Mouse (Mus musculus) liver, embryonic 13.5 days (tissue): ENCODE data around the gene Pde6h. TPM values are rescaled to one million over a fixed set of nuclear protein-coding genes. Genes with fewer than 3 reads are reported as not detected.

Experiments used
- ATAC-seq: fragments of 200-750 bp; cut with Nextera tagmentation; 2 replicates; pipeline ENCODE4 v1.8.0; 2017; ENCODE audit warnings: low read depth, mild to moderate bottlenecking, moderate number of reproducible peaks, moderate library complexity
- DNase-seq: peaks from one replicate; pipeline ENCODE4 v3.0.0; 2022
- H3K27ac ChIP-seq: fragments of 300-500 bp; sonication (generic); 2 replicates; pipeline ENCODE4 v1.5.1; 2015; ENCODE audit warnings: moderate library complexity, mild to moderate bottlenecking, inconsistent platforms
- H3K27me3 ChIP-seq: fragments of 300-500 bp; sonication (generic); 2 replicates; pipeline ENCODE4 v1.6.1; 2015; ENCODE audit warnings: mild to moderate bottlenecking, inconsistent platforms
- H3K36me3 ChIP-seq: fragments of 300-500 bp; sonication (generic); 2 replicates; pipeline ENCODE4 v1.6.1; 2015; ENCODE audit warnings: mild to moderate bottlenecking, inconsistent platforms
- H3K4me1 ChIP-seq: fragments of 300-500 bp; sonication (generic); replicated peaks from 2 replicates; pipeline ENCODE4 v1.6.1; 2015; ENCODE audit warnings: inconsistent platforms
- H3K4me2 ChIP-seq: fragments of 300-500 bp; sonication (generic); 2 replicates; pipeline ENCODE4 v1.6.1; 2015; ENCODE audit warnings: inconsistent platforms, mild to moderate bottlenecking, moderate library complexity
- H3K4me3 ChIP-seq: fragments of 300-500 bp; sonication (generic); replicated peaks from 2 replicates; pipeline ENCODE4 v1.5.1; 2015; ENCODE audit warnings: mild to moderate bottlenecking, inconsistent platforms
- H3K9ac ChIP-seq: fragments of 300-500 bp; sonication (generic); 2 replicates; pipeline ENCODE4 v1.6.1; 2015; ENCODE audit warnings: mild to moderate bottlenecking, inconsistent platforms
- H3K9me3 ChIP-seq: fragments of 300-500 bp; sonication (generic); replicated peaks from 2 replicates; pipeline ENCODE4 v1.6.1; 2016; ENCODE audit warnings: inconsistent platforms
- WGBS: fragments of 180-500 bp; shearing (Covaris S2); methylation state at CpG from one replicate; pipeline ENCODE4 v1.1.7; 2015; ENCODE audit not compliant: insufficient replicate concordance; 5-methylcytosine and 5-hydroxymethylcytosine counted together
- polyA plus RNA-seq: library from polyadenylated mRNA; unstranded; fragments of >200 nt; fragmentation: Nextera tagmentation; extraction: Ambion mirVana; gene quantifications from 2 replicates; pipeline ENCODE4 v1.2.1, GENCODE M21; 2015

The Pde6h gene
- polyA plus RNA-seq, 1 experiment from 2014 or later = not detected

DNA sequence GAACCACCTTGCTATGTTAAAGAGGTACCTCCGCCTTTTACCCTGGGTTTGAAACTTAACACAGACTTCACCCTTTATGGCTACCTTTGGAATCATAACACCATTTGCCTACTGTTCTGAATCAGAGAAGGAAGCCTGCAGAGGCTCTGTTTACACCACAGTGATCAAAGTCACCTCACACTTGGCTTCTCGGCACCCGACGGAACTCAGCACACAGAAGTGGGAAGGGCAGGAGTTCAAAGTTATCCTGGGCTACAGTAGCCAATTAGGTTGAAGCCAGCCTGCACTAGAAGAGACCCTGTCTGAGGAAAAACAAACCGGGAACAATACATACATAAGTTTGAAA, 78.5 kb downstream of the Pde6h start:
- no peaks in the 10 kb centered on the region for H3K4me1 ChIP-seq

DNA sequence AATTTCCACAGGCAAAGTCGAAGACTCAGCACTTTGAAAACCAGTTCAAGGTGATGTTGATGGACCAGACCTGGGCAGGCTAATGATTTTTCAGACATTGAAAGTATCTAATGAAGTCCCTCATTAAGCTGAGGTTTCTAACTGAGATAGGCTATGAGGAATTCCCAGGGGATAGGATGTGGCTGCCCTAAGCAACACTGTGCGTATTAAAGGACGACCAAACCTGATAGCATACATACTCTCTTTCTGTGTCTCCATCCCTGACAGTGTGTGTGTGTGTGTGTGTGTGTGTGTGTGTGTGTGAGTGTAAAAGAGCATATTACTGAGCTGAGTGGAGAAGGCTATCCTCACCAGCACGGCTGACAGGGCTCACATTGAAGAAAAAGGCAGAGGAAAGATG, 80.7 kb downstream of the Pde6h start:
- DNase-seq = no peak
- 70% methylated on average over 4 of the region's 4 CpGs for WGBS
- Histone ChIP-seq H3K27ac (no peak overlapping the region), H3K4me3 (no peak overlapping the region), H3K9ac (no peak overlapping the region), H3K4me1 (no peaks in the 10 kb centered on the region), H3K36me3 (no peaks in the 10 kb centered on the region), H3K27me3 (no peaks in the 10 kb centered on the region), H3K4me2 (no peak overlapping the region), H3K9me3 (no peaks in the 10 kb centered on the region)
- ATAC-seq = no peak

More for the DNA sequence above, 78.5 kb downstream of the Pde6h start:
- Histone ChIP-seq H3K4me2 (no peak overlapping the region), H3K9ac (no peak overlapping the region), H3K36me3 (no peaks in the 10 kb centered on the region), H3K9me3 (no peaks in the 10 kb centered on the region), H3K27ac (no peak overlapping the region), H3K4me3 (no peak overlapping the region), H3K27me3 (no peaks in the 10 kb centered on the region)
- ATAC-seq (no peak), DNase-seq (no peak)
- WGBS = 75% methylated on average over 5 of the region's 5 CpGs

DNA sequence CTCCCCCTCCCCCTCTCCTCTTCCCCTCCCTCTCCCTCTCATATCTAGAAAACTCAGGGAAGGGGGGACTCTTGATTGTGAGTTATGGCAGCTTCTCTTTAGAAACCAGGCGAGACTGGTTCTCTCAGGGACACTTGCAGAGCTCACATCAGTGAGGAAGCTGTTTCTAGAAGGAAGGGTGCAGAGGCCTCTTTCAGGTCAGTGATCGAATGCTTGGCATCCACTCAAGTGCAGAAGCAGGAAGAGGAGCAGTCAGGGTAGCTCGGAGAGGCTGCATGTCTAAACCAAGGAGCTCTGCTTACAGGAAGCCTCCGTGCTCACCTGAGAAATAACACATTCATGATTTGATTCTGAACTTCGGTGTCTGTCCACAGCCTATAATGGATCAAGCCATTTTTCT, 87.6 kb downstream of the Pde6h start:
- Histone ChIP-seq H3K4me2 (no peak overlapping the region), H3K27me3 (no peaks in the 10 kb centered on the region), H3K9ac (no peak overlapping the region), H3K27ac (no peak overlapping the region), H3K36me3 (no peaks in the 10 kb centered on the region), H3K4me1 (no peaks in the 10 kb centered on the region), H3K4me3 (no peak overlapping the region), H3K9me3 (no peaks in the 10 kb centered on the region)
- ATAC-seq = no peak
- 48% methylated on average over 5 of the region's 5 CpGs for WGBS
- DNase-seq = no peak

DNA sequence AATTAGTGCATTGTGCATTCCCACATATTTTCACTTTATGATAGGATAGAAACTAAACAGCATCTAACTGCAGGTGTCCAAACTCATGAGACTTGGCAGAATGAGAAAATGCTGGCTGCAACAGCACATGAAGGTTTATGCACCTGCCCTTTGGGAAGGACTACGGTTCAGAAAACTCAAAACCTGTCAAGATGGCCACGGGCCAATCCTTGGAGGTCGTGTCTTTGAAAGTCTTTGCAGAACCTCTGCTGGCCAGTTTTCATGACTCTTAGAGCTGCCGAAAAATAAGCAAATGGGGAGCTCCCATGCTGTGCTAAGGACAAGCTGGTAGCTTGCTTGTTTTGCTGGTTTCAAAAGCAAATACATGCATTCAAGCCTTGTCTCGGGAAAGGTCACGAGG, 90.7 kb downstream of the Pde6h start:
- Histone ChIP-seq H3K4me1 (no peaks in the 10 kb centered on the region), H3K4me3 (no peak overlapping the region), H3K9me3 (no peaks in the 10 kb centered on the region), H3K4me2 (no peak overlapping the region), H3K27ac (no peak overlapping the region), H3K36me3 (no peaks in the 10 kb centered on the region), H3K9ac (no peak overlapping the region), H3K27me3 (no peaks in the 10 kb centered on the region)
- ATAC-seq (no peak), DNase-seq (no peak)
- WGBS = 61% methylated on average over 6 of the region's 6 CpGs

DNA sequence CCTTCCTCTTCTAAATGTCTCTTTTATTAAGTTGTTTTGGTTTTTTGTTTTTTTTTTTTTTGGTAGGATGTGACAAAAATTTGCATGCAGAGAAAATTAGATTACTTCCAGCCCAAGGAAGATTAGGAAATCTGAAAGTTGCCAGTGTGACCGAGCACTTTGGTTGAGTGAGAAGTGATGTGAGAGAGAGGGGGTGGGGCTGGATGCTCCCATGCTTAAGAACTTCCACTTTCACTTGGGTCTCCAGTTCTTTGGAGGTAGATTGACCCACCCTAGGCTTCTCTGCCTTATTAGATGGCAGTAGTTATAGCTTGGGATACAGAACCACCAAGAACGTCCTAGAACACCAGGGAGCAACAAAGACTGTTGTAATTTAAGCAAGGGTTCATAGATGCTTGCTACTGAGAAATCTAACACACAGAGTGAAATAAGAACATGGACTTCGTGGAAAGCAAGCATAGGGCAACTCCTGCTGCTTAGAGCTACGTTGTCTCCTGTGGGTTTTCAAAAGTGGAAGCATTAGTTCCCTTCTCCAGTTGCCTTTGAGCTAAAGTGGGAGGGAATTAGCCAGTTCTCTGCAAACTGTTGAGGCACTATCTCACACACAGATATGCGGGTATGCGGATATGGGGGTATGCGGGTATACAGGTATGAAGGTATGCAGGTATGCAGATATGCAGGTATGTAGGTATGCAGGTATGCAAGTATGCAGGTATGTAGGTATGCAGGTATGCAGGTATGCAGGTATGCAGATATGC, 93.8 kb downstream of the Pde6h start:
- Histone ChIP-seq H3K4me1 (no peaks in the 10 kb centered on the region), H3K27me3 (no peaks in the 10 kb centered on the region), H3K36me3 (no peaks in the 10 kb centered on the region), H3K9me3 (no peaks in the 10 kb centered on the region), H3K4me2 (no peak overlapping the region), H3K9ac (no peak overlapping the region), H3K4me3 (no peak overlapping the region), H3K27ac (no peak overlapping the region)
- ATAC-seq (no peak), DNase-seq (no peak)
- 69% methylated on average over 7 of the region's 7 CpGs for WGBS

Other genes with a start within 250 kb of the Pde6h start
- gene Gucy2c, start 142.1 kb upstream of the Pde6h start, polyA plus RNA-seq = 0.08 and 0.15 TPM in 2 replicates
- gene Hist4h4, start 119.4 kb upstream of the Pde6h start, polyA plus RNA-seq = 1.3 and 1.5 TPM in 2 replicates
- gene H2afj, start 115.6 kb upstream of the Pde6h start, polyA plus RNA-seq = 167 and 177 TPM in 2 replicates
- gene BC049715, start 96.2 kb upstream of the Pde6h start, polyA plus RNA-seq = 1.2 and 2.4 TPM in 2 replicates
- 62.5 and 80.2 TPM in 2 replicates for gene Wbp11, start 95.6 kb upstream of the Pde6h start, polyA plus RNA-seq
- gene Smco3, start 88.4 kb upstream of the Pde6h start, polyA plus RNA-seq = not detected in 2 replicates
- gene Art4, start 66.1 kb upstream of the Pde6h start, polyA plus RNA-seq = 28.8 and 32.7 TPM in 2 replicates
- gene Mgp, start 48.0 kb upstream of the Pde6h start, polyA plus RNA-seq = 6.5 and 7.3 TPM in 2 replicates
- 0.12 and 0.20 TPM in 2 replicates for gene Erp27, start 1.7 kb upstream of the Pde6h start, polyA plus RNA-seq
- gene Arhgdib, start 18.1 kb downstream of the Pde6h start, polyA plus RNA-seq = 107 and 116 TPM in 2 replicates
- gene Rerg, start 246.7 kb downstream of the Pde6h start, polyA plus RNA-seq = 2.5 and 3.3 TPM in 2 replicates